Mouse (Mus musculus) Patski (cell line): Measurements from ENCODE around the gene Pgap3. TPM values are rescaled to one million over a fixed set of nuclear protein-coding genes. Genes with fewer than 3 reads are reported as not detected.
"Not testable (repeated sequence)": the region's sequence is repeated elsewhere in the genome, so short reads cannot be mapped to it uniquely, and the experiment has no call there.

Experiments used
- ATAC-seq: fragments of 100-300 bp; one replicate; pipeline ENCODE4 v1.8.0; 2021
- CTCF ChIA-PET: fragments of 350-600 bp; sonication (Branson Sonifier 250); formaldehyde crosslinking; loops from one replicate; lab custom pipeline; 2022; ENCODE audit warnings: inconsistent platforms; lab: Charles Lee
- POLR2A ChIA-PET: fragments of 350-600 bp; sonication (Branson Sonifier 250); formaldehyde crosslinking; loops from one replicate; lab custom pipeline; 2022; ENCODE audit warnings: antibody characterized with exemption, inconsistent platforms; lab: Charles Lee
- DNase-seq: peaks from one replicate; pipeline ENCODE4 v3.0.0-alpha.2; 2011; ENCODE audit warnings: low read depth, low spot score
- H3K27me3 ChIP-seq: fragments of 371-371 bp; one replicate; pipeline ENCODE4 v1.5.1; 2021
- CTCF ChIP-seq: fragments of 100-300 bp; IDR thresholded peaks from one replicate; pipeline ENCODE4 v1.5.1; 2021
- in situ Hi-C: fragments of 300-500 bp; cut with MboI; formaldehyde crosslinking; loops from 3 replicates; pipeline ENCODE4 v1.11.1; 2018; ENCODE audit warnings: low pct_unique_long_range_greater_than_20kb, mixed read lengths
- polyA plus RNA-seq: library from polyadenylated mRNA; unstranded; gene quantifications from one replicate; pipeline ENCODE4 v1.2.3, GENCODE M21; 2021

Gene Pgap3
- polyA plus RNA-seq, 1 experiment from 2014 or later, result 9.9 TPM

GRCm38 (mm10) chr11:98384721-98385637 is 15.3 kb downstream of the Pgap3 start:
- TF ChIP-seq CTCF, result no peak
- DNase-seq (no peak), ATAC-seq (no peak)
- in situ Hi-C loops, result no loop called here
- CTCF ChIA-PET, result interaction anchor here (1.3 to 2.5 kb wide), 3 partner anchors 10 to 43 kb away, joined by 3 to 14 read pairs (median 5); no protein-coding TSS in a partner anchor
- POLR2A ChIA-PET, result interaction anchor here (1.5 kb wide), 1 partner anchor 11 kb away, joined by 4 read pairs; no protein-coding TSS in a partner anchor
- no peaks in the 10 kb centered on the region for H3K27me3 ChIP-seq

GRCm38 (mm10) chr11:98384216-98384615 is 16.1 kb downstream of the Pgap3 start:
- ChIA-PET CTCF (interaction anchor here (1.3 to 2.5 kb wide), 4 partner anchors 10 to 42 kb away, joined by 3 to 14 read pairs (median 8); no protein-coding TSS in a partner anchor), POLR2A (interaction anchor here (1.5 kb wide), 1 partner anchor 10 kb away, joined by 4 read pairs; no protein-coding TSS in a partner anchor)
- TF ChIP-seq CTCF, result no peak
- in situ Hi-C loops, result no loop called here
- no peak for DNase-seq
- ATAC-seq, result no peak
- H3K27me3 ChIP-seq, result no peaks in the 10 kb centered on the region

GRCm38 (mm10) chr11:98383261-98384030 is 16.8 kb downstream of the Pgap3 start, which contains the start of gene Tcap:
Gene Tcap (plus strand): TSS chr11:98383811.
- ChIA-PET POLR2A (interaction anchor here (1.5 kb wide), 1 partner anchor 9 kb away, joined by 4 read pairs; no protein-coding TSS in a partner anchor), CTCF (interaction anchor here (0.8 to 2.5 kb wide), 6 partner anchors 11 to 41 kb away, joined by 3 to 14 read pairs (median 4); partner anchors contain the start of gene Stard3)
- in situ Hi-C loops, result no loop called here
- ATAC-seq (no peak), DNase-seq (no peak)
- TF ChIP-seq CTCF, result no peak
- H3K27me3 ChIP-seq, result no peaks in the 10 kb centered on the region

GRCm38 (mm10) chr11:98382405-98382804 is 17.9 kb downstream of the Pgap3 start:
- POLR2A ChIA-PET, ATAC-seq, in situ Hi-C loops, H3K27me3 ChIP-seq, DNase-seq: not testable (repeated sequence)
- CTCF ChIA-PET, result interaction anchor here (2.1 to 2.5 kb wide), 2 partner anchors 10 to 40 kb away, joined by 11 to 14 read pairs; no protein-coding TSS in a partner anchor

GRCm38 (mm10) chr11:98381651-98382050 is 18.6 kb downstream of the Pgap3 start:
- TF ChIP-seq CTCF, result no peak
- no peak for DNase-seq
- ChIA-PET POLR2A (no interaction called here), CTCF (no interaction called here)
- ATAC-seq, result no peak
- in situ Hi-C loops, result no loop called here
- H3K27me3 ChIP-seq, result no peaks in the 10 kb centered on the region

- H3K27me3 ChIP-seq, result no peaks in the 10 kb centered on the region
- TF ChIP-seq CTCF, result no peak
- CTCF ChIA-PET, result interaction anchor here (0.6 to 1.5 kb wide), 3 partner anchors 8 to 12 kb away, joined by 3 to 5 read pairs (median 4); no protein-coding TSS in a partner anchor
- no peak for ATAC-seq
- DNase-seq, result no peak
- in situ Hi-C loops, result no loop called here
- POLR2A ChIA-PET, result interaction anchor here (1.9 kb wide), 1 partner anchor 12 kb away, joined by 4 read pairs; no protein-coding TSS in a partner anchor
These were observed 20.2 kb downstream of the Pgap3 start for GRCm38 (mm10) chr11:98380106-98380505.

GRCm38 (mm10) chr11:98379379-98379778 is 20.9 kb downstream of the Pgap3 start:
- CTCF ChIA-PET, result interaction anchor here (1.5 kb wide), 1 partner anchor 10 kb away, joined by 5 read pairs; no protein-coding TSS in a partner anchor
- POLR2A ChIA-PET, result interaction anchor here (1.9 kb wide), 1 partner anchor 13 kb away, joined by 4 read pairs; no protein-coding TSS in a partner anchor
- in situ Hi-C loops, result no loop called here
- DNase-seq (no peak), ATAC-seq (no peak)
- H3K27me3 ChIP-seq, result no peaks in the 10 kb centered on the region
- no peak for TF ChIP-seq CTCF

GRCm38 (mm10) chr11:98377787-98378186 is 22.5 kb downstream of the Pgap3 start:
- POLR2A ChIA-PET, result no interaction called here
- ATAC-seq (no peak), DNase-seq (no peak)
- in situ Hi-C loops, result no loop called here
- no peak for TF ChIP-seq CTCF
- CTCF ChIA-PET, result interaction anchor here (1.0 to 2.4 kb wide), 3 partner anchors 11 to 35 kb away, joined by 3 to 10 read pairs (median 7); no protein-coding TSS in a partner anchor
- H3K27me3 ChIP-seq, result no peaks in the 10 kb centered on the region

- no peak for ATAC-seq
- in situ Hi-C loops, result no loop called here
- H3K27me3 ChIP-seq, result no peaks in the 10 kb centered on the region
- no peak for TF ChIP-seq CTCF
- POLR2A ChIA-PET, result no interaction called here
- CTCF ChIA-PET, result interaction anchor here (1.0 to 2.4 kb wide), 3 partner anchors 10 to 34 kb away, joined by 3 to 10 read pairs (median 5); no protein-coding TSS in a partner anchor
- DNase-seq, result no peak
These were observed 23.5 kb downstream of the Pgap3 start for GRCm38 (mm10) chr11:98376756-98377155.
